Mouse (Mus musculus) hindbrain, postnatal 0 days (tissue): ENCODE data around the gene Mif4gd. TPM values are rescaled to one million over a fixed set of nuclear protein-coding genes. Genes with fewer than 3 reads are reported as not detected.

Experiments used
- ATAC-seq: fragments of 200-750 bp; cut with Nextera tagmentation; 2 replicates; pipeline ENCODE4 v1.8.0; 2017; ENCODE audit warnings: mild to moderate bottlenecking, moderate TSS enrichment, moderate library complexity
- DNase-seq: peaks from one replicate; pipeline ENCODE4 v3.0.0-alpha.2; 2015; ENCODE audit warnings: low spot score
- H3K27ac ChIP-seq: fragments of 300-500 bp; sonication (generic); 2 replicates; pipeline ENCODE4 v1.5.1; 2014; ENCODE audit warnings: mild to moderate bottlenecking
- H3K27me3 ChIP-seq: fragments of 300-500 bp; sonication (generic); 2 replicates; pipeline ENCODE4 v1.6.1; 2014; ENCODE audit warnings: low read length, mixed read lengths; ENCODE audit not compliant: insufficient read depth
- H3K36me3 ChIP-seq: fragments of 300-500 bp; sonication (generic); 2 replicates; pipeline ENCODE4 v1.6.1; 2014; ENCODE audit warnings: low read length, mixed read lengths; ENCODE audit not compliant: insufficient read depth
- H3K4me1 ChIP-seq: fragments of 300-500 bp; sonication (generic); 2 replicates; pipeline ENCODE4 v1.6.1; 2014; ENCODE audit warnings: antibody characterized with exemption, low read length, mixed read lengths; ENCODE audit not compliant: insufficient read depth
- H3K4me2 ChIP-seq: fragments of 300-500 bp; sonication (generic); 2 replicates; pipeline ENCODE4 v1.6.1; 2014; ENCODE audit warnings: low read depth, mild to moderate bottlenecking, low read length, moderate library complexity, mixed read lengths
- H3K4me3 ChIP-seq: fragments of 300-500 bp; sonication (generic); 2 replicates; pipeline ENCODE4 v1.5.1; 2014; ENCODE audit warnings: low read length
- H3K9ac ChIP-seq: fragments of 300-500 bp; sonication (generic); replicated peaks from 2 replicates; pipeline ENCODE4 v1.6.1; 2014; ENCODE audit warnings: mild to moderate bottlenecking, low read length, moderate library complexity, mixed read lengths
- H3K9me3 ChIP-seq: fragments of 300-500 bp; sonication (generic); 2 replicates; pipeline ENCODE4 v1.6.1; 2016; ENCODE audit warnings: low read length, mixed read lengths
- CTCF ChIP-seq: IDR thresholded peaks from 2 replicates; pipeline ENCODE4 v1.5.1; 2016; ENCODE audit warnings: antibody characterized with exemption, control low read depth, low read depth
- WGBS: fragments of 180-500 bp; shearing (Covaris S2); extraction: QIAGEN DNeasy Blood & Tissue Kit; methylation state at CpG from one replicate; pipeline ENCODE4 v1.1.7; 2014; 5-methylcytosine and 5-hydroxymethylcytosine counted together
- polyA plus RNA-seq: library from polyadenylated mRNA; unstranded; fragments of >200 nt; fragmentation: Nextera tagmentation; extraction: Ambion mirVana; gene quantifications from 2 replicates; pipeline ENCODE4 v1.2.1, GENCODE M21; 2015
- total RNA-seq: library from RNA; depleted of rRNA; stranded (reverse); fragments of >200 nt; gene quantifications from 2 replicates; pipeline ENCODE4 v1.2.3, GENCODE M21; 2014

Gene Mif4gd
- total and polyA plus RNA-seq, 2 experiments from 2014 or later: 16.7 to 19.2 TPM

GRCm38 (mm10) chr11:115600743-115601142, 12.0 kb downstream of the Mif4gd start:
- Histone ChIP-seq H3K4me1 (peaks cover 17% of the 10 kb centered on the region), H3K4me3 (no peak overlapping the region), H3K27me3 (no peaks in the 10 kb centered on the region), H3K9me3 (no peaks in the 10 kb centered on the region), H3K9ac (no peak overlapping the region), H3K4me2 (no peak overlapping the region), H3K36me3 (peaks cover 11% of the 10 kb centered on the region; the same call in 1 of the 2 replicates), H3K27ac (no peak overlapping the region)
- DNase-seq (no peak), ATAC-seq (no peak)
- 94% methylated on average over 15 of the region's 15 CpGs for WGBS
- TF ChIP-seq CTCF: no peak

- 94% methylated on average over 7 of the region's 7 CpGs for WGBS
- H3K27me3 ChIP-seq: no peaks in the 10 kb centered on the region
- no peak for TF ChIP-seq CTCF
- ATAC-seq (no peak), DNase-seq (no peak)
- peaks cover 11% of the 10 kb centered on the region; the same call in 1 of the 2 replicates for H3K36me3 ChIP-seq
- H3K9ac ChIP-seq: no peak overlapping the region
- no peaks in the 10 kb centered on the region for H3K9me3 ChIP-seq
- no peak overlapping the region for H3K4me2 ChIP-seq
- no peak overlapping the region for H3K27ac ChIP-seq
- no peak overlapping the region for H3K4me3 ChIP-seq
- peaks cover 11% of the 10 kb centered on the region for H3K4me1 ChIP-seq
These were observed 13.0 kb downstream of the Mif4gd start for GRCm38 (mm10) chr11:115599722-115600121.

- Histone ChIP-seq H3K27ac (no peak overlapping the region), H3K4me2 (no peak overlapping the region), H3K36me3 (peaks cover 24% of the 10 kb centered on the region), H3K4me1 (peaks cover 10% of the 10 kb centered on the region), H3K27me3 (no peaks in the 10 kb centered on the region), H3K4me3 (no peak overlapping the region), H3K9ac (no peak overlapping the region), H3K9me3 (no peaks in the 10 kb centered on the region)
- ATAC-seq (no peak), DNase-seq (no peak)
- no peak for TF ChIP-seq CTCF
- 90% methylated on average over 4 of the region's 4 CpGs for WGBS
These were observed 14.5 kb downstream of the Mif4gd start for GRCm38 (mm10) chr11:115598309-115598708.

- no peaks in the 10 kb centered on the region for H3K4me1 ChIP-seq
- 95% methylated on average over 3 of the region's 3 CpGs for WGBS
- no peak for TF ChIP-seq CTCF
- no peak overlapping the region for H3K9ac ChIP-seq
- H3K27me3 ChIP-seq: no peaks in the 10 kb centered on the region
- no peak overlapping the region for H3K27ac ChIP-seq
- H3K4me3 ChIP-seq: no peak overlapping the region
- ATAC-seq (no peak), DNase-seq (no peak)
- peaks cover 44% of the 10 kb centered on the region for H3K36me3 ChIP-seq
- H3K4me2 ChIP-seq: no peak overlapping the region
- H3K9me3 ChIP-seq: no peaks in the 10 kb centered on the region
These were observed 17.6 kb downstream of the Mif4gd start for GRCm38 (mm10) chr11:115595209-115595608.

GRCm38 (mm10) chr11:115590526-115591075, 22.2 kb downstream of the Mif4gd start:
- WGBS: 88% methylated on average over 2 of the region's 2 CpGs
- no peaks in the 10 kb centered on the region for H3K9me3 ChIP-seq
- peaks cover 75% of the 10 kb centered on the region for H3K36me3 ChIP-seq
- H3K27me3 ChIP-seq: no peaks in the 10 kb centered on the region
- no peak overlapping the region for H3K4me2 ChIP-seq
- no peak overlapping the region for H3K27ac ChIP-seq
- ATAC-seq: no peak
- H3K4me3 ChIP-seq: no peak overlapping the region
- no peak for DNase-seq
- no peak for TF ChIP-seq CTCF
- no peak overlapping the region for H3K9ac ChIP-seq
- H3K4me1 ChIP-seq: no peaks in the 10 kb centered on the region

- ATAC-seq (0 out of 2 replicates have a peak, but pooled peaks have one; percentile 22), DNase-seq (peak; percentile 40)
- Histone ChIP-seq H3K4me2 (no peak overlapping the region), H3K4me1 (no peaks in the 10 kb centered on the region), H3K9ac (no peak overlapping the region), H3K36me3 (peaks cover 85% of the 10 kb centered on the region), H3K27me3 (no peaks in the 10 kb centered on the region), H3K9me3 (no peaks in the 10 kb centered on the region), H3K27ac (peak overlapping the region; percentile 45; the same call in 1 of the 2 replicates), H3K4me3 (no peak overlapping the region)
- no peak for TF ChIP-seq CTCF
- WGBS: 76% methylated on average over 9 of the region's 9 CpGs
These were observed 24.8 kb downstream of the Mif4gd start for GRCm38 (mm10) chr11:115587984-115588383.

- WGBS: 88% methylated on average over 9 of the region's 9 CpGs
These were observed 26.4 kb downstream of the Mif4gd start for GRCm38 (mm10) chr11:115586403-115586802.

More at GRCm38 (mm10) chr11:115586403-115586802, 26.4 kb downstream of the Mif4gd start:
- Histone ChIP-seq H3K36me3 (peaks cover 87% of the 10 kb centered on the region), H3K4me2 (no peak overlapping the region), H3K27ac (no peak overlapping the region), H3K4me1 (no peaks in the 10 kb centered on the region), H3K4me3 (no peak overlapping the region), H3K9me3 (no peaks in the 10 kb centered on the region), H3K27me3 (no peaks in the 10 kb centered on the region), H3K9ac (no peak overlapping the region)
- ATAC-seq (no peak), DNase-seq (no peak)
- no peak for TF ChIP-seq CTCF
